Mouse (Mus musculus) ES-Bruce4 (cell line): Measurements from ENCODE around the gene Auts2. TPM values are rescaled to one million over a fixed set of nuclear protein-coding genes. Genes with fewer than 3 reads are reported as not detected.

Source experiments
- H3K27ac ChIP-seq: 2 replicates; pipeline ENCODE4 v1.5.1; 2012; ENCODE audit warnings: low read length, inconsistent platforms; ENCODE audit not compliant: insufficient read depth
- H3K27me3 ChIP-seq: 2 replicates; pipeline ENCODE4 v1.6.1; 2012; ENCODE audit warnings: mild to moderate bottlenecking, low read length, inconsistent platforms; ENCODE audit not compliant: control insufficient read depth, poor library complexity, insufficient read depth, severe bottlenecking
- H3K36me3 ChIP-seq: 2 replicates; pipeline ENCODE4 v1.6.1; 2012; ENCODE audit warnings: inconsistent platforms, mild to moderate bottlenecking, low read length, moderate library complexity; ENCODE audit not compliant: control insufficient read depth, poor library complexity, insufficient read depth, severe bottlenecking
- H3K4me1 ChIP-seq: one replicate; pipeline ENCODE4 v1.8.1; 2011; ENCODE audit warnings: low read length; ENCODE audit not compliant: control insufficient read depth, insufficient read depth
- H3K4me3 ChIP-seq: 2 replicates; pipeline ENCODE4 v1.5.1; 2011; ENCODE audit warnings: low read depth, mild to moderate bottlenecking, low read length
- H3K9ac ChIP-seq: 2 replicates; pipeline ENCODE4 v1.6.1; 2012; ENCODE audit warnings: low read depth, mild to moderate bottlenecking, inconsistent platforms; ENCODE audit not compliant: poor library complexity, severe bottlenecking
- H3K9me3 ChIP-seq: replicated peaks from 2 replicates; pipeline ENCODE4 v1.6.1; 2012; ENCODE audit warnings: mild to moderate bottlenecking, low read length, inconsistent platforms; ENCODE audit not compliant: control insufficient read depth, poor library complexity, insufficient read depth, severe bottlenecking
- CTCF ChIP-seq: IDR thresholded peaks from one replicate; pipeline ENCODE4 v1.8.1; 2011; ENCODE audit warnings: low read depth, low read length
- EP300 ChIP-seq: IDR thresholded peaks from 2 replicates; pipeline ENCODE4 v1.6.1; 2011; ENCODE audit warnings: low read depth, low read length; ENCODE audit not compliant: insufficient read depth
- POLR2A ChIP-seq: IDR thresholded peaks from one replicate; pipeline ENCODE4 v1.8.1; 2011; ENCODE audit warnings: low read length; ENCODE audit not compliant: insufficient read depth
- polyA plus RNA-seq: library from polyadenylated mRNA; stranded (reverse); fragments of >200 nt; gene quantifications from 2 replicates; pipeline ENCODE4 v1.2.4, GENCODE M21; 2011; ENCODE audit warnings: low read depth; ENCODE audit not compliant: missing spikeins, insufficient read depth, insufficient read length

Auts2 gene
- polyA plus RNA-seq, 1 experiment, result 23.4 TPM

GRCm38 (mm10) chr5:132351139-132351538, 192.0 kb downstream of the Auts2 start:
- no peak for TF ChIP-seq POLR2A
- no peak for TF ChIP-seq CTCF
- TF ChIP-seq EP300, result no peak
- no peaks in the 10 kb centered on the region for H3K9me3 ChIP-seq

GRCm38 (mm10) chr5:132341315-132341714, 201.8 kb downstream of the Auts2 start:
- H3K36me3 ChIP-seq, result no peaks in the 10 kb centered on the region
- no peaks in the 10 kb centered on the region for H3K4me1 ChIP-seq
- TF ChIP-seq POLR2A (no peak), CTCF (no peak), EP300 (no peak)
- no peak overlapping the region for H3K27ac ChIP-seq
- H3K9me3 ChIP-seq, result no peaks in the 10 kb centered on the region; the same call in 1 of the 2 replicates
- H3K27me3 ChIP-seq, result no peaks in the 10 kb centered on the region
- no peak overlapping the region for H3K9ac ChIP-seq
- H3K4me3 ChIP-seq, result no peak overlapping the region

More at GRCm38 (mm10) chr5:132351139-132351538, 192.0 kb downstream of the Auts2 start:
- Histone ChIP-seq H3K36me3 (no peaks in the 10 kb centered on the region), H3K4me1 (no peaks in the 10 kb centered on the region), H3K27ac (no peak overlapping the region), H3K27me3 (no peaks in the 10 kb centered on the region), H3K4me3 (no peak overlapping the region), H3K9ac (no peak overlapping the region)

GRCm38 (mm10) chr5:132337677-132338076, 205.5 kb downstream of the Auts2 start:
- no peak for TF ChIP-seq EP300

GRCm38 (mm10) chr5:132335719-132336118, 207.4 kb downstream of the Auts2 start:
- Histone ChIP-seq H3K4me3 (no peak overlapping the region), H3K27ac (no peak overlapping the region), H3K27me3 (no peaks in the 10 kb centered on the region), H3K9me3 (no peaks in the 10 kb centered on the region; the same call in 1 of the 2 replicates), H3K36me3 (no peaks in the 10 kb centered on the region), H3K9ac (no peak overlapping the region), H3K4me1 (no peaks in the 10 kb centered on the region)
- TF ChIP-seq CTCF, result no peak
- TF ChIP-seq EP300, result no peak
- TF ChIP-seq POLR2A, result no peak

More at GRCm38 (mm10) chr5:132337677-132338076, 205.5 kb downstream of the Auts2 start:
- Histone ChIP-seq H3K4me1 (no peaks in the 10 kb centered on the region), H3K27me3 (no peaks in the 10 kb centered on the region), H3K9me3 (no peaks in the 10 kb centered on the region; the same call in 1 of the 2 replicates), H3K27ac (no peak overlapping the region), H3K4me3 (no peak overlapping the region), H3K9ac (no peak overlapping the region), H3K36me3 (no peaks in the 10 kb centered on the region)

GRCm38 (mm10) chr5:132334796-132335195, 208.3 kb downstream of the Auts2 start:
- Histone ChIP-seq H3K9ac (no peak overlapping the region), H3K9me3 (no peaks in the 10 kb centered on the region), H3K36me3 (no peaks in the 10 kb centered on the region), H3K4me1 (no peaks in the 10 kb centered on the region), H3K4me3 (no peak overlapping the region), H3K27ac (no peak overlapping the region), H3K27me3 (no peaks in the 10 kb centered on the region)
- TF ChIP-seq CTCF (no peak), EP300 (no peak), POLR2A (no peak)

GRCm38 (mm10) chr5:132333744-132334143, 209.4 kb downstream of the Auts2 start:
- Histone ChIP-seq H3K9ac (no peak overlapping the region), H3K4me3 (no peak overlapping the region), H3K4me1 (no peaks in the 10 kb centered on the region)

More at GRCm38 (mm10) chr5:132333744-132334143, 209.4 kb downstream of the Auts2 start:
- Histone ChIP-seq H3K36me3 (no peaks in the 10 kb centered on the region), H3K27me3 (no peaks in the 10 kb centered on the region), H3K9me3 (no peaks in the 10 kb centered on the region), H3K27ac (no peak overlapping the region)
- TF ChIP-seq POLR2A (no peak), CTCF (no peak), EP300 (no peak)
